Mouse (Mus musculus) hindbrain, postnatal 0 days (tissue): Measurements from ENCODE around the gene Defb7. TPM values are rescaled to one million over a fixed set of nuclear protein-coding genes. Genes with fewer than 3 reads are reported as not detected.

Source experiments
- ATAC-seq: fragments of 200-750 bp; cut with Nextera tagmentation; 2 replicates; pipeline ENCODE4 v1.8.0; 2017; ENCODE audit warnings: mild to moderate bottlenecking, moderate TSS enrichment, moderate library complexity
- DNase-seq: peaks from one replicate; pipeline ENCODE4 v3.0.0-alpha.2; 2015; ENCODE audit warnings: low spot score
- H3K27ac ChIP-seq: fragments of 300-500 bp; sonication (generic); 2 replicates; pipeline ENCODE4 v1.5.1; 2014; ENCODE audit warnings: mild to moderate bottlenecking
- H3K27me3 ChIP-seq: fragments of 300-500 bp; sonication (generic); 2 replicates; pipeline ENCODE4 v1.6.1; 2014; ENCODE audit warnings: low read length, mixed read lengths; ENCODE audit not compliant: insufficient read depth
- H3K36me3 ChIP-seq: fragments of 300-500 bp; sonication (generic); 2 replicates; pipeline ENCODE4 v1.6.1; 2014; ENCODE audit warnings: low read length, mixed read lengths; ENCODE audit not compliant: insufficient read depth
- H3K4me1 ChIP-seq: fragments of 300-500 bp; sonication (generic); 2 replicates; pipeline ENCODE4 v1.6.1; 2014; ENCODE audit warnings: antibody characterized with exemption, low read length, mixed read lengths; ENCODE audit not compliant: insufficient read depth
- H3K4me2 ChIP-seq: fragments of 300-500 bp; sonication (generic); 2 replicates; pipeline ENCODE4 v1.6.1; 2014; ENCODE audit warnings: low read depth, mild to moderate bottlenecking, low read length, moderate library complexity, mixed read lengths
- H3K4me3 ChIP-seq: fragments of 300-500 bp; sonication (generic); 2 replicates; pipeline ENCODE4 v1.5.1; 2014; ENCODE audit warnings: low read length
- H3K9ac ChIP-seq: fragments of 300-500 bp; sonication (generic); replicated peaks from 2 replicates; pipeline ENCODE4 v1.6.1; 2014; ENCODE audit warnings: mild to moderate bottlenecking, low read length, moderate library complexity, mixed read lengths
- H3K9me3 ChIP-seq: fragments of 300-500 bp; sonication (generic); 2 replicates; pipeline ENCODE4 v1.6.1; 2016; ENCODE audit warnings: low read length, mixed read lengths
- CTCF ChIP-seq: IDR thresholded peaks from 2 replicates; pipeline ENCODE4 v1.5.1; 2016; ENCODE audit warnings: antibody characterized with exemption, control low read depth, low read depth
- WGBS: fragments of 180-500 bp; shearing (Covaris S2); extraction: QIAGEN DNeasy Blood & Tissue Kit; methylation state at CpG from one replicate; pipeline ENCODE4 v1.1.7; 2014; 5-methylcytosine and 5-hydroxymethylcytosine counted together
- microRNA-seq, 2 experiments: library from miRNA; unstranded; fragments of <30 nt; microRNA quantifications; one replicate each; pipeline ENCODE4; 2016
- polyA plus RNA-seq: library from polyadenylated mRNA; unstranded; fragments of >200 nt; fragmentation: Nextera tagmentation; extraction: Ambion mirVana; gene quantifications from 2 replicates; pipeline ENCODE4 v1.2.1, GENCODE M21; 2015
- total RNA-seq: library from RNA; depleted of rRNA; stranded (reverse); fragments of >200 nt; gene quantifications from 2 replicates; pipeline ENCODE4 v1.2.3, GENCODE M21; 2014; rRNA removed

Gene Defb7
- total RNA-seq (not detected in 2 replicates), polyA plus RNA-seq (not detected in 2 replicates)

DNA sequence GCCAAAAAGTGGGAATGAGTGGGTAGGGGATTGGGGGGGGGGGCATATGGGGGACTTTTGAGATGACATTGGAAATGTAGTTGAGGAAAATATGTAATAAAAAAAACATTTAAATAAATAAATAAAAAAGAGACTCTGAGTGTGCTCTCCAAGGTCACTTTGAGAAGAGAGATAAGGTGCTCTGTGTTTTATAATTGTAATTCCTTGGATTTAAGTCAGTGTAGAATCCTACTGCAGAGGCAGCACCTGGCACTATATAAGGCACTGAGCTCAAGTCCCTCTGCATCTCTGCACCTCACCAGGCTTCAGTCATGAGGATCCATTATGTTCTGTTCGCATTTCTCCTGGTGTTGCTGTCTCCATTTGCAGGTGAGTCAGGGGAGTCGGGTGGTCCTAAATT is at the start of gene Defb7:
Gene Defb7 (plus strand): TSS at position 301 of the 400 bp plus-strand sequence.
- Histone ChIP-seq H3K9ac (no peak within 1 kb of the TSS), H3K36me3 (no peaks in the 10 kb centered on the region), H3K4me3 (no peak within 1 kb of the TSS), H3K4me1 (no peaks in the 10 kb centered on the region), H3K27me3 (no peaks in the 10 kb centered on the region), H3K27ac (no peak within 1 kb of the TSS), H3K9me3 (peaks cover 4% of the 10 kb centered on the region; the same call in 1 of the 2 replicates), H3K4me2 (no peak within 1 kb of the TSS)
- no peak for DNase-seq
- no peak for TF ChIP-seq CTCF
- WGBS: 91% methylated on average over 2 of the region's 2 CpGs
- no peak for ATAC-seq

DNA sequence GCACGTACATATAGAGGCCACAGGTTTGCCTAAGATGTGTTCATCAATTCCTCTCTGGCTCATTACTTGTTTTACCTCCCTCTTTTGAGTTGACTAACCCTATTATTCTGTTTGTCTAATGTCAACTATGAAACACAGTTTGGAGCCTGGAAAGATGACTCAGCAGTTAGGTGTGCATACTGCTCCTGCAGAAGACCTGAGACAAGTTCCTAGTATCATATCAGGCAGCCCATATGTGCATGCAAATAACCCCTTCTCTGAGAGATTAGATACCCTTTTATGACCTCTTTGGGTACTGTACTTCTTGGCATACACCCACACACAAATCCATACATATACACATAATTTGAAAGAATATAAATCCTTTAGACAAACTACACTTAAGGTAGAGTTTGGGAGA is 48.5 kb upstream of the Defb7 start:
- peaks cover 3% of the 10 kb centered on the region; the same call in 1 of the 2 replicates for H3K9me3 ChIP-seq
- H3K4me1 ChIP-seq: no peaks in the 10 kb centered on the region
- no peaks in the 10 kb centered on the region for H3K36me3 ChIP-seq
- ATAC-seq (no peak), DNase-seq (no peak)
- 63% methylated on average over 1 of the region's 1 CpGs for WGBS
- no peak overlapping the region for H3K9ac ChIP-seq
- no peak for TF ChIP-seq CTCF
- H3K27me3 ChIP-seq: no peaks in the 10 kb centered on the region
- H3K27ac ChIP-seq: no peak overlapping the region
- no peak overlapping the region for H3K4me3 ChIP-seq
- H3K4me2 ChIP-seq: no peak overlapping the region

DNA sequence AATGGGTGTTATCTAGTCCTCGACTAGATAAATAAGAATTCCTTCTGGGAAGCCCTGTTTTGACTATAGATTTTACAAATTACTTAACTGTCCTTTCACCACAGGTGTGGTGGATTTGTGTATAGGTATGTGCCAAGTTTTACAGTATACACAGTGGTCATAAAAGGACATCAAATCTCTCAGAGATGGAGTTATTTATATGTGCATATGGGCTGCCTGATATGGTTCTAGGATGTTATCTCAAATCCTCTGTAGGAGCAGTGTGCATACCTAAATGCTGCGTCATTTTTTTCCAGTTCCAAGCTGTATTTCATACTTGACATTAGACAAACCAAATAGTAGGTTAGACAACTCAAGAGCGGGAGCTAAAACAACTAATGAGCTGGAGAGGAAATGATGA is 33.5 kb upstream of the Defb7 start:
- no peak for TF ChIP-seq CTCF
- Histone ChIP-seq H3K27ac (no peak overlapping the region), H3K27me3 (no peaks in the 10 kb centered on the region), H3K9ac (no peak overlapping the region), H3K4me3 (no peak overlapping the region), H3K36me3 (no peaks in the 10 kb centered on the region), H3K4me2 (no peak overlapping the region), H3K9me3 (no peaks in the 10 kb centered on the region), H3K4me1 (no peaks in the 10 kb centered on the region)
- no peak for DNase-seq
- 76% methylated on average over 3 of the region's 3 CpGs for WGBS
- ATAC-seq: no peak

DNA sequence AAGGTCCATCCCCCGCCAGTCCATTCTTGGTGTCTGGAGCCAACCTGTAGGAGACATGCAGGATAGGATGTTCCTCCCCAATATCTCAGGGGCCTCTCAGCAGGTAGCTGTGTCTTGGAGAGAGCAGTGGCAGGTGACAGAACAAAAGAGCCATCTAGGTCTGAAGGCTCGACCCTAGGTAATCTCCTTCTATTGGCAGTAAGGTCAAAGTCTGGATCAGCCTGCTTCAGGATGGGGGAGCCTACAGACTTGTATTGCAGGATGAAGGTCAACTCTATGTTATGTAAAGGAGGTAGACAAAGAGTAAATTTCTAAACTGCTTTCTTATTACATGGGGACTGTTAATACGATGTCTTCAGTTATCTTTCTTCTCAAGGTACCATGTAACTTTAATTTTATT is 25.9 kb upstream of the Defb7 start:
- Histone ChIP-seq H3K27ac (no peak overlapping the region), H3K9me3 (no peaks in the 10 kb centered on the region), H3K4me2 (no peak overlapping the region), H3K4me1 (no peaks in the 10 kb centered on the region), H3K4me3 (no peak overlapping the region), H3K27me3 (no peaks in the 10 kb centered on the region), H3K9ac (no peak overlapping the region), H3K36me3 (no peaks in the 10 kb centered on the region)
- DNase-seq (no peak), ATAC-seq (no peak)
- no peak for TF ChIP-seq CTCF
- WGBS: 88% methylated on average over 3 of the region's 3 CpGs

DNA sequence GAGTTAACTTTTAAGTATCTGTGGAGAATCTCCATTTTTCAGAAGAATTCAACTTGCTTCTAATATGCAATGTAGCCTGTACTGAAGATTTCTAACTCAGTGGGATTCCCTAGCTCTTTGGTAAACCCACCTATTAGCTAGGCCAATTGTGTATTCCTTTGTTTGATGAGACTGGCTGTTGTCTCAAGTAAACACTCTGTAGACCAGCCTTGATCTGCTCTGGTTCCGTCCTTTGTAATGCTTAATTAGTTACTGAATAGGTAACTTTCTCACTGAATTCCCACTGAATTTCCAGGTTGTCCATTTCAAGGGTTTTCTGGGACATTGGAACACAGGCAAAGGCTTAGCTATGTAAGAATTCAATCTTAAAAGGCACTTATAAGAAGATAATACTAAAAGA is 5.6 kb downstream of the Defb7 start:
- Histone ChIP-seq H3K4me3 (no peak overlapping the region), H3K4me1 (no peaks in the 10 kb centered on the region), H3K27me3 (no peaks in the 10 kb centered on the region), H3K9me3 (peaks cover 4% of the 10 kb centered on the region; the same call in 1 of the 2 replicates), H3K36me3 (no peaks in the 10 kb centered on the region), H3K27ac (no peak overlapping the region), H3K4me2 (no peak overlapping the region), H3K9ac (no peak overlapping the region)
- no peak for ATAC-seq
- WGBS: 60% methylated on average over 1 of the region's 1 CpGs
- TF ChIP-seq CTCF: no peak
- DNase-seq: no peak

DNA sequence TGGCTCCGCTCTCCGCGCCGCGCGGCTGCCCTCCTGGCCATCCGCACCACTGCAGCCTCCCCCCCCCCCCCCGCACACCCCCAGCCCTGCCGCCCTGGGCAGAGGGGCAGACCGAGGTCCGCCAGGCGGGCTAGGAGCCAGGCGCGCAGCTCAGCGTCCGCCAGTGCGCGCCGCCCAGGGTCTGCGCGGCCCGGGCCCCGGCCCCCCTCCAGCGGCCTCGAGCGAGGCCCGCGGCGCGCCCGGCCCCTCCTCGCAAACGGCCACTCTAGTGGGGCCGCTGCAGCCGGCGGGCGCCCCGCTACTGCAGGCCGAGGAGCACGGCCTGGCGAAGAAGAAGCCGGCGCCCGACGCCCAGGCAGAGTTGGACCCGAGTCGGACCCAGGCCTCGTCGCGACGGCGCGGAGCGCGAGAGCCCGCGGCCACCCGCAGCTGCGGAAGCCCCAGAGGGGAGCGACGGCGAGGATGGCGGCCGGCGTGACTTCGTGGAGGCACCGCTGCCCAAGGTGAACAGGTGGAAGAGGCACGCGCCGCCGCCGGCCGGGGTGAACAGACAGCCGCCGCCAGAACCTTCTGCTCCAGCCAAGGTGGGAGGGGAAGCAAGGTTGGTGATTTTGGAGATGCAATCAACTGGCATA is 40.4 kb downstream of the Defb7 start:
- DNase-seq: peak; percentile 3
- 11% methylated on average over 63 of the region's 75 CpGs for WGBS
- peak overlapping the region; percentile 13; the same call in 1 of the 2 replicates for H3K9ac ChIP-seq

DNA sequence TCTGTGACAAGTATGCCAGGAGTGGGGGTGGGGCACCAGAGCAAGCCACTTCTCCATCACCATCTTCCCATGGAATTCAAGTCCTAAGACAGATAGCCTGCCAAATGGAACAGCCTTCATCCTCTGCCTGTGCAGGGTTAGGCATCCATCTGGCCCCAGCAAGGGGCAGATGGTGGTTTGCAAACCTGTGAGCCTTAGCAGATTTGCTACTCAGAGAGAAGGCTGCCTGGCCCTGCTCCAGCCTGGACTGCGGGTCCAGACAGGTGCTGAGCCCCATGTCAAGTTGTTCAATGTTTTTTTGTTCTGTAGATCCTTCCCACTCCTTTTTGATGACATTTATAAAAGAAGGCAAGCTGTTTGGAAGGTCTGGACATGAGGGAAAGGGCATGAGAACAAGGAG is 45.5 kb downstream of the Defb7 start:
- Histone ChIP-seq H3K4me1 (no peaks in the 10 kb centered on the region), H3K9ac (no peak overlapping the region), H3K4me2 (no peak overlapping the region), H3K36me3 (no peaks in the 10 kb centered on the region), H3K4me3 (no peak overlapping the region), H3K9me3 (peaks cover 4% of the 10 kb centered on the region; the same call in 1 of the 2 replicates), H3K27ac (no peak overlapping the region), H3K27me3 (no peaks in the 10 kb centered on the region)
- no peak for TF ChIP-seq CTCF
- WGBS: 77% methylated on average over 1 of the region's 1 CpGs
- DNase-seq (no peak), ATAC-seq (no peak)

More for the DNA sequence above, 40.4 kb downstream of the Defb7 start:
- no peak overlapping the region for H3K27ac ChIP-seq
- H3K4me1 ChIP-seq: no peaks in the 10 kb centered on the region
- peak overlapping the region; percentile 52 for H3K4me2 ChIP-seq
- no peak for TF ChIP-seq CTCF
- peak overlapping the region; percentile 33 for H3K4me3 ChIP-seq
- ATAC-seq: peak; percentile 72
- no peaks in the 10 kb centered on the region for H3K36me3 ChIP-seq
- peaks cover 3% of the 10 kb centered on the region; the same call in 1 of the 2 replicates for H3K9me3 ChIP-seq
- no peaks in the 10 kb centered on the region for H3K27me3 ChIP-seq

Small RNA genes lying within 50 kb of the gene (microRNA-seq; reads per million reads assigned to microRNA genes)
- 0 reads per million in 2 experiments for gene Gm27288
- 0 reads per million in 2 experiments for gene Gm27852

Other genes with a start within 250 kb of the Defb7 start
- gene Defb5, start 247.5 kb upstream of the Defb7 start, total RNA-seq: not detected in 2 replicates
- not detected in 2 replicates for gene Defb5, start 247.5 kb upstream of the Defb7 start, polyA plus RNA-seq
- not detected in 2 replicates for gene Defb3, start 201.7 kb upstream of the Defb7 start, total RNA-seq
- not detected in 2 replicates for gene Defb3, start 201.7 kb upstream of the Defb7 start, polyA plus RNA-seq
- gene Defb8, start 47.5 kb upstream of the Defb7 start, total RNA-seq: not detected in 2 replicates
- not detected in 2 replicates for gene Defb8, start 47.5 kb upstream of the Defb7 start, polyA plus RNA-seq
- gene 4930467E23Rik, start 234.5 kb downstream of the Defb7 start, total RNA-seq: not detected in 2 replicates
- not detected in 2 replicates for gene 4930467E23Rik, start 234.5 kb downstream of the Defb7 start, polyA plus RNA-seq